Mouse (Mus musculus) heart, adult 2 months (tissue): ENCODE measurements around the gene Kank2. TPM values are rescaled to one million over a fixed set of nuclear protein-coding genes. Genes with fewer than 3 reads are reported as not detected.

Experiments
- DNase-seq, 2 experiments: peaks; one replicate each; pipeline ENCODE4 v3.0.0; 2021
- H3K27ac ChIP-seq: fragments of 200-600 bp; 2 replicates; pipeline ENCODE4 v1.8.1; 2022
- H3K27me3 ChIP-seq: fragments of 200-500 bp; 2 replicates; pipeline ENCODE4 v1.6.1; 2012; ENCODE audit warnings: mild to moderate bottlenecking, low read length, inconsistent platforms, mixed read lengths; ENCODE audit not compliant: control insufficient read depth, insufficient read depth
- H3K36me3 ChIP-seq: fragments of 200-500 bp; 2 replicates; pipeline ENCODE4 v1.6.1; 2012; ENCODE audit warnings: low read length, inconsistent platforms; ENCODE audit not compliant: control insufficient read depth, insufficient read depth
- H3K4me1 ChIP-seq: fragments of 200-500 bp; 2 replicates; pipeline ENCODE4 v1.6.1; 2011; ENCODE audit warnings: low read length; ENCODE audit not compliant: control insufficient read depth, insufficient read depth
- H3K4me3 ChIP-seq: fragments of 200-600 bp; 2 replicates; pipeline ENCODE4 v1.8.1; 2022
- H3K79me2 ChIP-seq: fragments of 200-500 bp; replicated peaks from 2 replicates; pipeline ENCODE4 v1.6.1; 2012; ENCODE audit warnings: mild to moderate bottlenecking, inconsistent platforms, low read length, moderate library complexity, mixed read lengths; ENCODE audit not compliant: control insufficient read depth, insufficient read depth
- H3K9ac ChIP-seq: fragments of 200-500 bp; 2 replicates; pipeline ENCODE4 v1.6.1; 2012; ENCODE audit warnings: low read depth, mild to moderate bottlenecking, control low read depth, inconsistent platforms, low read length, mixed read lengths
- CTCF ChIP-seq: fragments of 200-600 bp; IDR thresholded peaks from 2 replicates; pipeline ENCODE4 v1.8.1; 2022; ENCODE audit warnings: antibody characterized with exemption, mild to moderate bottlenecking, moderate library complexity
- EP300 ChIP-seq: fragments of 200-500 bp; IDR thresholded peaks from 2 replicates; pipeline ENCODE4 v1.6.1; 2011; ENCODE audit warnings: low read depth, low read length, control low read depth; ENCODE audit not compliant: insufficient read depth
- POLR2A ChIP-seq: fragments of 200-500 bp; IDR thresholded peaks from 2 replicates; pipeline ENCODE4 v1.6.1; 2011; ENCODE audit warnings: mild to moderate bottlenecking, low read depth, low read length, control low read depth; ENCODE audit not compliant: insufficient read depth
- WGBS: fragments of 180-500 bp; shearing (Covaris S2); methylation state at CpG from one replicate; pipeline ENCODE4 v1.1.7; 2018; 5-methylcytosine and 5-hydroxymethylcytosine counted together
- intact Hi-C: fragments of 180-260 bp; cut with DNase I; formaldehyde crosslinking; loops from one replicate; pipeline ENCODE4 v1.15.1; 2025
- microRNA-seq, 2 experiments: library from miRNA; unstranded; fragments of <30 nt; microRNA quantifications; one replicate each; pipeline ENCODE4 v1.2.0; 2021
- polyA plus RNA-seq: library from polyadenylated mRNA; depleted of rRNA; stranded (reverse); fragments of >200 nt; gene quantifications from 2 replicates; pipeline ENCODE4 v1.2.3, GENCODE M21; 2012; rRNA removed
- total RNA-seq, 2 experiments: library from RNA; stranded (reverse); gene quantifications; 2 replicates each; pipeline ENCODE4 v1.2.3; 2021

The Kank2 gene
- total and polyA plus RNA-seq, 3 experiments: 45.3 to 62.9 (median 57.3) TPM

GRCm38 (mm10) chr9:21723377-21724146, 75.0 kb downstream of the Kank2 start, which contains the start of gene Ldlr:
Gene Ldlr (plus strand): TSS chr9:21723483.
- H3K27ac ChIP-seq: peak within 1 kb of the TSS; percentile 74
- no peaks in the 10 kb centered on the region for H3K36me3 ChIP-seq
- H3K4me3 ChIP-seq: peak within 1 kb of the TSS; percentile 67
- TF ChIP-seq POLR2A: peak; percentile 57; the same call in 1 of the 2 replicates
- 0 out of 2 replicates have a peak, but pooled peaks have one; percentile 32 for TF ChIP-seq EP300
- no peak for TF ChIP-seq CTCF
- H3K27me3 ChIP-seq: no peaks in the 10 kb centered on the region
- H3K79me2 ChIP-seq: no peaks in the 10 kb centered on the region
- under 1% methylated on average over 47 of the region's 47 CpGs for WGBS
- intact Hi-C loops: loop anchor here (2.0 kb wide), 1 partner anchor 23 kb away; no protein-coding TSS in a partner anchor
- peak within 1 kb of the TSS; percentile 65 for H3K9ac ChIP-seq
- DNase-seq: peak; percentile 83 to 86
- peaks cover 3% of the 10 kb centered on the region for H3K4me1 ChIP-seq

GRCm38 (mm10) chr9:21721036-21721435, 77.5 kb downstream of the Kank2 start:
- no peak overlapping the region for H3K9ac ChIP-seq
- H3K27me3 ChIP-seq: no peaks in the 10 kb centered on the region
- peaks cover 3% of the 10 kb centered on the region for H3K4me1 ChIP-seq
- peak; percentile 40; the same call in 1 of the 2 replicates for TF ChIP-seq EP300
- TF ChIP-seq POLR2A: no peak
- no peak for TF ChIP-seq CTCF
- intact Hi-C loops: no loop called here
- H3K79me2 ChIP-seq: no peaks in the 10 kb centered on the region
- H3K27ac ChIP-seq: peak overlapping the region; percentile 45
- DNase-seq: peak in 1 of 2 experiments; percentile 56
- no peaks in the 10 kb centered on the region for H3K36me3 ChIP-seq
- 64% methylated on average over 2 of the region's 2 CpGs for WGBS
- H3K4me3 ChIP-seq: no peak overlapping the region

- WGBS: 57% methylated on average over 2 of the region's 2 CpGs
- no peaks in the 10 kb centered on the region for H3K27me3 ChIP-seq
- H3K4me1 ChIP-seq: no peaks in the 10 kb centered on the region; the same call in 1 of the 2 replicates
Observed at GRCm38 (mm10) chr9:21717015-21717414, 81.5 kb downstream of the Kank2 start.

More at GRCm38 (mm10) chr9:21717015-21717414, 81.5 kb downstream of the Kank2 start:
- Histone ChIP-seq H3K4me3 (no peak overlapping the region), H3K79me2 (no peaks in the 10 kb centered on the region), H3K9ac (no peak overlapping the region), H3K27ac (no peak overlapping the region), H3K36me3 (no peaks in the 10 kb centered on the region)
- no peak for DNase-seq
- TF ChIP-seq POLR2A (no peak), CTCF (no peak), EP300 (no peak)
- intact Hi-C loops: no loop called here

Small RNAs within 50 kb of the gene (microRNA-seq; reads per million reads assigned to microRNA genes)
- gene Mir7083: 1.9 to 5.6 reads per million in 2 experiments

Other genes starting within 250 kb of the Kank2 start
- 10 to 100 TPM; 55.2 to 63.8 TPM for gene Timm29, start 206.0 kb downstream of the Kank2 start, total RNA-seq
- gene Timm29, start 206.0 kb downstream of the Kank2 start, polyA plus RNA-seq: 35.2 and 58.6 TPM in 2 replicates
- gene Yipf2, start 205.9 kb downstream of the Kank2 start, total RNA-seq: 1 to 10 TPM; 6.4 to 8.0 TPM
- 11.2 and 12.5 TPM in 2 replicates for gene Yipf2, start 205.9 kb downstream of the Kank2 start, polyA plus RNA-seq
- 10 to 100 TPM; 43.5 to 47.0 TPM for gene Smarca4, start 182.6 kb downstream of the Kank2 start, total RNA-seq
- 21.5 and 26.5 TPM in 2 replicates for gene Smarca4, start 182.6 kb downstream of the Kank2 start, polyA plus RNA-seq
- gene Ldlr, start 75.3 kb downstream of the Kank2 start, total RNA-seq: 1 to 10 TPM; 3.4 to 4.2 TPM
- 7.2 and 10.2 TPM in 2 replicates for gene Ldlr, start 75.3 kb downstream of the Kank2 start, polyA plus RNA-seq
- 1 to 10 TPM; 5.1 to 6.8 TPM for gene Spc24, start 38.4 kb downstream of the Kank2 start, total RNA-seq
- gene Spc24, start 38.4 kb downstream of the Kank2 start, polyA plus RNA-seq: 6.0 and 6.2 TPM in 2 replicates
- not detected for gene Angptl8, start 36.8 kb upstream of the Kank2 start, total RNA-seq
- 0.41 and 2.4 TPM in 2 replicates for gene Angptl8, start 36.8 kb upstream of the Kank2 start, polyA plus RNA-seq
- gene Dock6, start 53.9 kb upstream of the Kank2 start, total RNA-seq: 10 to 100 TPM; 25.9 to 33.8 TPM
- 87.9 and 92.7 TPM in 2 replicates for gene Dock6, start 53.9 kb upstream of the Kank2 start, polyA plus RNA-seq
- gene Rab3d, start 119.4 kb upstream of the Kank2 start, total RNA-seq: 10 to 100 TPM; 12.4 to 13.5 TPM
- gene Rab3d, start 119.4 kb upstream of the Kank2 start, polyA plus RNA-seq: 22.8 and 27.6 TPM in 2 replicates
- 1 to 10 TPM; 3.0 to 3.4 TPM for gene Ccdc159, start 128.7 kb upstream of the Kank2 start, total RNA-seq
- gene Ccdc159, start 128.7 kb upstream of the Kank2 start, polyA plus RNA-seq: 4.9 and 6.6 TPM in 2 replicates
- gene Tmem205, start 128.8 kb upstream of the Kank2 start, total RNA-seq: 10 to 100 TPM; 65.5 to 71.8 TPM
- gene Tmem205, start 128.8 kb upstream of the Kank2 start, polyA plus RNA-seq: 96.1 and 129 TPM in 2 replicates
- gene Plppr2, start 138.3 kb upstream of the Kank2 start, total RNA-seq: 1 to 10 TPM; 2.5 to 2.6 TPM
- 5.3 and 7.5 TPM in 2 replicates for gene Plppr2, start 138.3 kb upstream of the Kank2 start, polyA plus RNA-seq
- gene Swsap1, start 157.0 kb upstream of the Kank2 start, total RNA-seq: 1 to 10 TPM; 6.5 to 7.4 TPM
- gene Swsap1, start 157.0 kb upstream of the Kank2 start, polyA plus RNA-seq: 4.6 and 6.2 TPM in 2 replicates
- gene Epor, start 164.8 kb upstream of the Kank2 start, total RNA-seq: 1 to 10 TPM; 1.1 to 1.4 TPM
- gene Epor, start 164.8 kb upstream of the Kank2 start, polyA plus RNA-seq: 2.1 and 2.5 TPM in 2 replicates
- gene Rgl3, start 190.7 kb upstream of the Kank2 start, total RNA-seq: 1 to 10 TPM; 4.2 to 4.8 TPM
- 12.7 and 13.9 TPM in 2 replicates for gene Rgl3, start 190.7 kb upstream of the Kank2 start, polyA plus RNA-seq
- gene Ccdc151, start 203.9 kb upstream of the Kank2 start, total RNA-seq: under 1 TPM in 1 of 2 experiments, not detected in 1; 0.09 TPM
- 0.21 TPM in 1 of 2 replicates, not detected in the other for gene Ccdc151, start 203.9 kb upstream of the Kank2 start, polyA plus RNA-seq
- 10 to 100 TPM; 61.5 to 67.5 TPM for gene Prkcsh, start 204.1 kb upstream of the Kank2 start, total RNA-seq
- 42.5 and 46.2 TPM in 2 replicates for gene Prkcsh, start 204.1 kb upstream of the Kank2 start, polyA plus RNA-seq